Mouse (Mus musculus) ES-E14 (cell line): Measurements from ENCODE around the gene Opn4. TPM values are rescaled to one million over a fixed set of nuclear protein-coding genes. Genes with fewer than 3 reads are reported as not detected.

Experiments used
- DNase-seq: peaks from one replicate; pipeline ENCODE4 v3.0.0-alpha.2; 2013; ENCODE audit warnings: low read depth, low spot score
- H3K27ac ChIP-seq: 2 replicates; pipeline ENCODE4 v1.5.1; 2012; ENCODE audit warnings: low read depth, mild to moderate bottlenecking, low read length, moderate library complexity, mixed read lengths; ENCODE audit not compliant: poor library complexity, insufficient read depth, severe bottlenecking
- H3K36me3 ChIP-seq: 2 replicates; pipeline ENCODE4 v1.6.1; 2012; ENCODE audit warnings: mild to moderate bottlenecking, low read length, moderate library complexity, mixed read lengths; ENCODE audit not compliant: control insufficient read depth, poor library complexity, insufficient read depth, severe bottlenecking
- H3K4me1 ChIP-seq, 2 experiments: fragments of 150-350 bp in 1 of 2; sonication (generic) in 1 of 2; 2 replicates each; pipeline ENCODE4 v1.6.1; 2012; ENCODE audit warnings: low read length in 2 of 2, mild to moderate bottlenecking in 1 of 2, mixed read lengths in 1 of 2; ENCODE audit not compliant: control insufficient read depth in 2 of 2, insufficient read depth in 2 of 2, poor library complexity in 1 of 2
- H3K4me3 ChIP-seq, 2 experiments: fragments of 150-350 bp in 1 of 2; sonication (generic) in 1 of 2; 2 replicates each; pipeline ENCODE4 v1.5.1; 2012; ENCODE audit warnings: low read length in 2 of 2, low read depth in 1 of 2, mild to moderate bottlenecking in 1 of 2, mixed read lengths in 1 of 2; ENCODE audit not compliant: insufficient read depth in 1 of 2, poor library complexity in 1 of 2, severe bottlenecking in 1 of 2
- H3K9ac ChIP-seq: 2 replicates; pipeline ENCODE4 v1.6.1; 2012; ENCODE audit warnings: low read depth, mild to moderate bottlenecking, low read length, mixed read lengths; ENCODE audit not compliant: poor library complexity, insufficient read depth, severe bottlenecking
- H3K9me3 ChIP-seq: fragments of 150-350 bp; sonication (generic); 2 replicates; pipeline ENCODE4 v1.6.1; 2012; ENCODE audit warnings: low read depth, mild to moderate bottlenecking, low read length; ENCODE audit not compliant: control insufficient read depth, insufficient read depth
- CHD2 ChIP-seq: IDR thresholded peaks from 2 replicates; pipeline ENCODE4 v1.6.1; 2014; ENCODE audit warnings: mild to moderate bottlenecking, low read depth, low read length, inconsistent platforms
- HCFC1 ChIP-seq: IDR thresholded peaks from 2 replicates; pipeline ENCODE4 v1.6.1; 2012; ENCODE audit warnings: low read length, inconsistent platforms, borderline replicate concordance; ENCODE audit not compliant: insufficient read depth
- MAFK ChIP-seq: IDR thresholded peaks from 2 replicates; pipeline ENCODE4 v1.6.1; 2014; ENCODE audit warnings: mild to moderate bottlenecking, low read depth, low read length, inconsistent platforms; ENCODE audit not compliant: insufficient read depth
- ZC3H11A ChIP-seq: IDR thresholded peaks from 2 replicates; pipeline ENCODE4 v1.6.1; 2012; ENCODE audit warnings: low read depth, mild to moderate bottlenecking, inconsistent platforms, low read length, borderline replicate concordance
- ZNF384 ChIP-seq: IDR thresholded peaks from 2 replicates; pipeline ENCODE4 v1.6.1; 2012; ENCODE audit warnings: low read depth, low read length, inconsistent platforms
- in situ Hi-C, 2 experiments: fragments of 600-800 bp; cut with MboI; formaldehyde crosslinking; loops; one replicate each; pipeline ENCODE4 v1.15.1; 2025; ENCODE audit warnings: low sequenced_read_pairs in 2 of 2, inconsistent platforms in 1 of 2; ENCODE audit not compliant: unreplicated experiment in 2 of 2
- total RNA-seq: library from RNA; depleted of rRNA; stranded (reverse); fragments of 300-350 nt; gene quantifications from 2 replicates; pipeline ENCODE4 v1.2.3, GENCODE M21; 2012; rRNA removed

Gene Opn4
- total RNA-seq, 1 experiment: 0.31 TPM

- Histone ChIP-seq H3K36me3 (no peaks in the 10 kb centered on the region), H3K9ac (no peak overlapping the region), H3K4me3 (no peak overlapping the region), H3K27ac (no peak overlapping the region), H3K9me3 (no peaks in the 10 kb centered on the region), H3K4me1 (peaks cover 3 to 11% of the 10 kb centered on the region in 2 experiments; a peak in 1 of 4 replicates)
- TF ChIP-seq CHD2 (no peak), ZNF384 (no peak), MAFK (no peak), HCFC1 (no peak), ZC3H11A (no peak)
- in situ Hi-C loops: no loop called here
- no peak for DNase-seq
Observed at GRCm38 (mm10) chr14:34541896-34542295, 58.0 kb downstream of the Opn4 start.

GRCm38 (mm10) chr14:34540685-34541162 is 59.2 kb downstream of the Opn4 start:
- Histone ChIP-seq H3K9ac (peak overlapping the region; percentile 47; the same call in 1 of the 2 replicates), H3K4me1 (peaks cover 3 to 11% of the 10 kb centered on the region in 2 experiments; a peak in 1 of 4 replicates), H3K27ac (no peak overlapping the region), H3K9me3 (no peaks in the 10 kb centered on the region), H3K4me3 (peak overlapping the region in 1 of 2 experiments; percentile 54; a peak in 2 of 4 replicates), H3K36me3 (no peaks in the 10 kb centered on the region)
- in situ Hi-C loops: no loop called here
- no peak for TF ChIP-seq ZNF384
- TF ChIP-seq HCFC1: no peak
- no peak for TF ChIP-seq CHD2
- no peak for TF ChIP-seq MAFK
- TF ChIP-seq ZC3H11A: no peak
- peak; percentile 51 for DNase-seq

Other genes starting within 250 kb of the Opn4 start
- 97.8 and 145 TPM in 2 replicates for gene Fam25c, start 244.7 kb downstream of the Opn4 start, total RNA-seq
- gene Sncg, start 225.4 kb downstream of the Opn4 start, total RNA-seq: 2.4 and 3.9 TPM in 2 replicates
- gene Mmrn2, start 224.7 kb downstream of the Opn4 start, total RNA-seq: 17.4 and 41.2 TPM in 2 replicates
- 38.9 and 49.5 TPM in 2 replicates for gene Bmpr1a, start 96.8 kb downstream of the Opn4 start, total RNA-seq
- not detected in 2 replicates for gene 9230112D13Rik, start 77.3 kb downstream of the Opn4 start, total RNA-seq
- 0.98 and 1.1 TPM in 2 replicates for gene Ldb3, start 11.5 kb downstream of the Opn4 start, total RNA-seq
- gene Wapl, start 73.8 kb upstream of the Opn4 start, total RNA-seq: 82.9 and 115 TPM in 2 replicates
- gene Grid1, start 220.0 kb upstream of the Opn4 start, total RNA-seq: 0.26 and 0.54 TPM in 2 replicates